Mouse (Mus musculus): ENCODE results near the gene Tlr8.

Tlr8 gene

DNA sequence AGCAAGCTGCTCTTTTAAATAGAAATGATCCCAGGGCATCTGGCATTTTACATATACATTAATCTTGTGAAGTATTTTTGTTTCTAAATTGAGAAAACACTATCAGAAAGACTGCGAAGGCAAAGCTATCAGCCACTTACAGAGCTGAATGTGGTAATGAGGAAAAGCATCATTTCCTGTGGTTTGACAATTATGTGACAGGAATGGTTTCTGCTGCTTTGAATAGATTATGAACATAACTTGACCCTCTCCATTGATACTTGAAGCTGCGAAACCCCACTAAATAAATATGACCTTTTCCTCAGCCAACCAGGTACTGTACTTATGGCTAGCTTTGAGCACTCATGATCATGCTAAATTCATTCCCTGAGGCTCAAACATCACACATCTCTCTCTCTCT, 62.8 kb downstream of the Tlr8 start:
- no peak for DNase-seq

GRCm38 (mm10) chrX:167195228-167195649, 68.9 kb downstream of the Tlr8 start:
- DNase-seq = no peak
